Mouse (Mus musculus) hindbrain, postnatal 0 days (tissue): ENCODE results near the gene Dapp1. TPM values are rescaled to one million over a fixed set of nuclear protein-coding genes. Genes with fewer than 3 reads are reported as not detected.
A peak's percentile ranks its signal among the peaks of the same experiment; 100 is the strongest.
"Not testable (repeated sequence)": the region's sequence is repeated elsewhere in the genome, so short reads cannot be mapped to it uniquely, and the experiment has no call there.

Experiments used
- ATAC-seq: fragments of 200-750 bp; cut with Nextera tagmentation; 2 replicates; pipeline ENCODE4 v1.8.0; 2017; ENCODE audit warnings: mild to moderate bottlenecking, moderate TSS enrichment, moderate library complexity
- DNase-seq: peaks from one replicate; pipeline ENCODE4 v3.0.0-alpha.2; 2015; ENCODE audit warnings: low spot score
- H3K27ac ChIP-seq: fragments of 300-500 bp; sonication (generic); 2 replicates; pipeline ENCODE4 v1.5.1; 2014; ENCODE audit warnings: mild to moderate bottlenecking
- H3K27me3 ChIP-seq: fragments of 300-500 bp; sonication (generic); 2 replicates; pipeline ENCODE4 v1.6.1; 2014; ENCODE audit warnings: low read length, mixed read lengths; ENCODE audit not compliant: insufficient read depth
- H3K36me3 ChIP-seq: fragments of 300-500 bp; sonication (generic); 2 replicates; pipeline ENCODE4 v1.6.1; 2014; ENCODE audit warnings: low read length, mixed read lengths; ENCODE audit not compliant: insufficient read depth
- H3K4me1 ChIP-seq: fragments of 300-500 bp; sonication (generic); 2 replicates; pipeline ENCODE4 v1.6.1; 2014; ENCODE audit warnings: antibody characterized with exemption, low read length, mixed read lengths; ENCODE audit not compliant: insufficient read depth
- H3K4me2 ChIP-seq: fragments of 300-500 bp; sonication (generic); 2 replicates; pipeline ENCODE4 v1.6.1; 2014; ENCODE audit warnings: low read depth, mild to moderate bottlenecking, low read length, moderate library complexity, mixed read lengths
- H3K4me3 ChIP-seq: fragments of 300-500 bp; sonication (generic); 2 replicates; pipeline ENCODE4 v1.5.1; 2014; ENCODE audit warnings: low read length
- H3K9ac ChIP-seq: fragments of 300-500 bp; sonication (generic); replicated peaks from 2 replicates; pipeline ENCODE4 v1.6.1; 2014; ENCODE audit warnings: mild to moderate bottlenecking, low read length, moderate library complexity, mixed read lengths
- H3K9me3 ChIP-seq: fragments of 300-500 bp; sonication (generic); 2 replicates; pipeline ENCODE4 v1.6.1; 2016; ENCODE audit warnings: low read length, mixed read lengths
- CTCF ChIP-seq: IDR thresholded peaks from 2 replicates; pipeline ENCODE4 v1.5.1; 2016; ENCODE audit warnings: antibody characterized with exemption, control low read depth, low read depth
- WGBS: fragments of 180-500 bp; shearing (Covaris S2); extraction: QIAGEN DNeasy Blood & Tissue Kit; methylation state at CpG from one replicate; pipeline ENCODE4 v1.1.7; 2014; 5-methylcytosine and 5-hydroxymethylcytosine counted together
- polyA plus RNA-seq: library from polyadenylated mRNA; unstranded; fragments of >200 nt; fragmentation: Nextera tagmentation; extraction: Ambion mirVana; gene quantifications from 2 replicates; pipeline ENCODE4 v1.2.1, GENCODE M21; 2015
- total RNA-seq: library from RNA; depleted of rRNA; stranded (reverse); fragments of >200 nt; gene quantifications from 2 replicates; pipeline ENCODE4 v1.2.3, GENCODE M21; 2014

Gene Dapp1
- total and polyA plus RNA-seq, 2 experiments from 2014 or later: 1.3 to 2.3 TPM

DNA sequence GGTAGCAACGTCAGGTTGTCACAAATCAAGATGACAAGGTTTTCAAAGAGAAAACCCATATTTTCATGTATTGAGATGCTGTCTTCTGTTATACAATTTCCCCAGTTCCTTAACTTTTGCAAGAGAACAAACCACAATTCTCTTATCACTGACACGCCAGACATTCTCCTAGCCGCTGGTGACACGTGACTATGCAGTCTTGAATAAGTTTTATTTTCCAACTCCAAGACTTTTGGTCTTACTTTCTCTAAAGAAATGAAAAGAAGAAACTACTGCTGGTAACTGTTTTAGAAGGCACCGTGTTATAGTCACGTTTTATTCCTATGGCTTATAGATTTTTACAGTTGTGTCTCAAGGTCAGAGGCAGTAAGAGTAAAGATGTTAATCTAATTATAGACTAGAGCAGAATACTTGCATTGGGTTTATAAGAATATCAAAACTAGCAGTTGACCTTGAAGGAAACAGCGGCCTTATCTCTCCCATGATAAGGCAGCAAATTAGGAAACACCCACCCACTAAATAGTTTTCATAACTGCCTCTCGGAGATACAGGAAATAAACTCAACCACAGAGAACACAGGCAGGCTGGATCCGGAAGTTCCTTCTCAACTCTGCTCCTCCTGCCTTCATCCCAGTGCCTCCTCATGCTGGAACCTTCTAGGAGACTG is 12.4 kb downstream of the Dapp1 start:
- Histone ChIP-seq H3K4me3 (no peak overlapping the region), H3K27ac (no peak overlapping the region), H3K4me1 (no peaks in the 10 kb centered on the region), H3K9ac (no peak overlapping the region), H3K4me2 (no peak overlapping the region), H3K27me3 (no peaks in the 10 kb centered on the region), H3K36me3 (no peaks in the 10 kb centered on the region), H3K9me3 (no peaks in the 10 kb centered on the region)
- TF ChIP-seq CTCF: no peak
- 91% methylated on average over 9 of the region's 9 CpGs for WGBS
- ATAC-seq (no peak), DNase-seq (no peak)

DNA sequence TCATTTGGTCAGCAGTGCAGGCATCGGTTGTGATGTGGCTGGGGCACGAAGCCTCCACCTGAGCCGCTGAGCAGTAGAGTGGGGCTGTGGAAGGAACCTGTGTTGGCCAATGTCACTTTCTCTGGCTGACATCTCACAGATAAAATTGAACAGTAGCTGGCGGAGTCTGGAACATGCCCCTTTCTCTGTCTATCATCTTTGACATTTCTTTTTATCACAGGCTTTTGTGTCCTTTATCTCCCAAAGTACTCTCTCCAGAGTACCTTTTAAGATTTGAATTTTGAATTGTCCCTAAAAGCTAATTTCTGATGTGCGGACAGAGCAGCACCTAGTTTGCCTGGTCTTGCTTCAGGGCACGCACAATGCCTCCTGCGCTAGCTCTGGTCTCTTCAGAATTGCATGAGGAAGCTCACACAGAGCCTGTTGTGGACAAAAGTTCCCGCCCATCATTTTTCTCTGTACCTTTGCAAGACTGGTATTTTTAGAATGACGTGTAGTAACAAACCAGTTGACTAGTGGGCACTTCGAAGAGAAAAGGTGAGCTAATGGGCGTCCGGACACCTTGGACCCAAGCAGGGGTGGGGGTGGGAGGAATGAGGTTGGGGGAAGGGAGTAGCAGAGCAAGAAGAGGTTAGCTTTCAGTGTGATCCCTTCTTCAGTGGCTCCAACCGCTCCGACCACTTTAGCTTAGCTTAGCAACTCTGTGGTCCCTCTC is 13.1 kb downstream of the Dapp1 start:
- DNase-seq: no peak

DNA sequence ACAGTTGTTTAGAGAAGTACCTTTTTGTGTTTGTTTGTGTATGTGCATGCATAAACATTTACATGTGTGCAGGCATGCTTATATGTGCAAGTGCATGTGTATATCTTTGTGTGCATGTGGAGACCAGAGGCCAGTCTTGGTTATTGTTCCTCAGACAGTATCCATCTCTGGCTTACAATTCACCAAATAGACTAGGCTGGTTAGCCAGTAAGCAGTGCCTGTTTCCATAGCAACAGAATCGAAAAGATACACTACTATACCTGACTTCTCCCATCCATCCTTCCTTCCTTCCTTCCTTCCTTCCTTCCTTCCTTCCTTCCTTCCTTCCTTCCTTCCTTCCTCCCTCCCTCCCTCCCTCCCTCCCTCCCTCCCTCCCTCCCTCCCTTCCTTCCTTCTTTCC is 17.3 kb downstream of the Dapp1 start:
- H3K9ac ChIP-seq, H3K9me3 ChIP-seq, H3K27ac ChIP-seq, ATAC-seq, H3K4me1 ChIP-seq, H3K4me3 ChIP-seq, H3K36me3 ChIP-seq, H3K27me3 ChIP-seq, H3K4me2 ChIP-seq: not testable (repeated sequence)
- peak; percentile 22 for DNase-seq
- WGBS: 16% methylated on average over 1 of the region's 1 CpGs

More for the DNA sequence above, 13.1 kb downstream of the Dapp1 start:
- no peak overlapping the region for H3K4me3 ChIP-seq
- no peak for TF ChIP-seq CTCF
- H3K27ac ChIP-seq: no peak overlapping the region
- H3K36me3 ChIP-seq: no peaks in the 10 kb centered on the region
- no peaks in the 10 kb centered on the region for H3K27me3 ChIP-seq
- H3K4me1 ChIP-seq: no peaks in the 10 kb centered on the region
- H3K4me2 ChIP-seq: no peak overlapping the region
- 89% methylated on average over 14 of the region's 14 CpGs for WGBS
- ATAC-seq: no peak
- no peak overlapping the region for H3K9ac ChIP-seq
- no peaks in the 10 kb centered on the region for H3K9me3 ChIP-seq

DNA sequence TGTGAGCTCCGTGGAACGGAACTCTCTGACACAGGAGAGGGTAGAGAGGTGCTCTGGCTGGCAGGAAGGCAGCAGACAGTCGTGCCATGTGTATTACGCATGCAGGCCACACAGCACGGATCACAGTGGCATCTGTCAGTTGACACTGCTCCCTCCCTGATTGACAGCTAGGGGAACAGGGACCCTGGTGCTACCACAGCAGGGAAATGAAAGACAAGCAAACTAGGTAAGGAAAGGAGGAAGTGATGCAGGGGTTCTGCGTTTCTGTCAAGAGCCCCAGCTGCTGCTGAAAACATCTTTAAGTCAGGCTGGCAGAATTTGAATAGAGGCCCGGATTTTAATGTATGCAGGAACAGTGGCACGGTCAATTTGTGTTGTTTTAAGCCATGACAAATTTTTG is 17.8 kb downstream of the Dapp1 start:
- ATAC-seq: no peak

DNA sequence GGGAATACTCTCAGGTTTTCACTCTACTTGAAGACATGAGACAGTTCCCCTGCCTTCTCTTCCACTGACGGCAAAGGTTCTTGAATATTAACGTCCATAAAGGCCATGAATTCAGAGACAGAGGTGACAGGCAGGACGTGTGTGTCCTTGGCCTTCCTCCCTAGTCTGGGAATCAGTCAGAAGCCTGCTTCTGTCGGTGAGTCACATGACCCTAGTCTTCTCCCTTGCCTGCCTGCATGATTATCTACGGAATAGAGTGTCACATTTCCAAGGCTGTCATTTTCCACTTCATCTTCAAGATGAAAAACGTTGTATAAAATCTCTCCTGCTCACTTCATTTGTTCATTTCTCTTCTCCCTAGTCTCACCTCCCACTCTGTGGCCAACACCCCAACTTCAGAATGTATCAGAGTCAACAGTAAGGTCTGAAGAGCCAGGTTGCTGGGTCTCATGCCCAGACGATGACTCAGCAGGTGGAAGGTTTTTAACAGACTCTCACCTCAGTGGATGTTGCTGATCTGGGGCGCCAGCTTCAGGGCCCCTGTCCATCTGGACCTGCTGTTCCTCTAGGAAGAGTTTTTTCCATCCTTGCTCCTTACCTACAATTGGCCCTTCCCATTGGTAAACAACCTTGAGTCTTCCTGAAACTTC is 19.5 kb downstream of the Dapp1 start:
- Histone ChIP-seq H3K9ac (no peak overlapping the region), H3K36me3 (no peaks in the 10 kb centered on the region), H3K4me2 (no peak overlapping the region), H3K4me3 (no peak overlapping the region), H3K9me3 (no peaks in the 10 kb centered on the region), H3K27ac (no peak overlapping the region), H3K27me3 (no peaks in the 10 kb centered on the region), H3K4me1 (no peaks in the 10 kb centered on the region)
- 58% methylated on average over 8 of the region's 8 CpGs for WGBS
- DNase-seq (no peak), ATAC-seq (no peak)
- TF ChIP-seq CTCF: no peak

More for the DNA sequence above, 17.8 kb downstream of the Dapp1 start:
- Histone ChIP-seq H3K27ac (no peak overlapping the region), H3K9ac (no peak overlapping the region), H3K4me1 (no peaks in the 10 kb centered on the region), H3K36me3 (no peaks in the 10 kb centered on the region), H3K9me3 (no peaks in the 10 kb centered on the region), H3K4me3 (no peak overlapping the region), H3K27me3 (no peaks in the 10 kb centered on the region), H3K4me2 (no peak overlapping the region)
- WGBS: 57% methylated on average over 8 of the region's 8 CpGs
- TF ChIP-seq CTCF: no peak
- DNase-seq: no peak

DNA sequence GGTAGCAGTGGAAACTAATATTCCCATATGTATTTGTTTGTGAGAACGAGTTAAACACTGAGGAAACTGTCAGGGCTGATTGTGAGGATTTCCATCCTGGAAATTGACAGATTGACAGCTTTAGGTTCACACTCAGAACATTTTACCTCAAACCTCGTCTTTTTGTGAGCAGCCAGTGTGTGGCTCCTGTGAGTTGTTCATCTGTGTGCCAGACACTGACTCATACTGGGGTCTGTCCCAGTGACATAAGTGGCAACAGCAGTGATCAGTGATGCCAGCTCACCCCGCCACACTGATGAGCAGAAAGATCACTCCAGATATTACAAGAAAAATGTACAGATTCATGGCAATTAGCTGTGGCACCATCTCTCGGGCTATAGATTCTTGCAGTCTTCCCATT is 21.9 kb downstream of the Dapp1 start:
- 82% methylated on average over 4 of the region's 4 CpGs for WGBS
- TF ChIP-seq CTCF: no peak

More for the DNA sequence above, 21.9 kb downstream of the Dapp1 start:
- H3K27me3 ChIP-seq: no peaks in the 10 kb centered on the region
- DNase-seq (no peak), ATAC-seq (no peak)
- H3K36me3 ChIP-seq: no peaks in the 10 kb centered on the region
- H3K4me2 ChIP-seq: no peak overlapping the region
- H3K9ac ChIP-seq: no peak overlapping the region
- no peaks in the 10 kb centered on the region for H3K9me3 ChIP-seq
- H3K4me3 ChIP-seq: no peak overlapping the region
- H3K27ac ChIP-seq: no peak overlapping the region
- H3K4me1 ChIP-seq: no peaks in the 10 kb centered on the region; the same call in 1 of the 2 replicates
